Mouse (Mus musculus) adrenal gland (tissue): Measurements from ENCODE around the gene Wnt1.

Source experiments
- intact Hi-C: fragments of 180-260 bp; cut with DNase I; formaldehyde crosslinking; loops from one replicate; pipeline ENCODE4 v1.15.1; 2025

Gene Wnt1

GRCm38 (mm10) chr15:98833281-98833680 lies 43.6 kb downstream of the Wnt1 start:
- intact Hi-C loops, result loop anchor here (5.0 kb wide), 1 partner anchor 34 kb away; no protein-coding TSS in a partner anchor

GRCm38 (mm10) chr15:98834059-98834458 lies 44.4 kb downstream of the Wnt1 start:
- intact Hi-C loops, result loop anchor here (5.0 kb wide), 1 partner anchor 33 kb away; no protein-coding TSS in a partner anchor

- intact Hi-C loops, result no loop called here
Measured at GRCm38 (mm10) chr15:98835291-98835690, 45.6 kb downstream of the Wnt1 start.

GRCm38 (mm10) chr15:98837006-98837742 lies 47.5 kb downstream of the Wnt1 start:
- intact Hi-C loops, result no loop called here

GRCm38 (mm10) chr15:98837743-98838103 lies 48.1 kb downstream of the Wnt1 start:
- intact Hi-C loops, result no loop called here

GRCm38 (mm10) chr15:98839161-98839560 lies 49.5 kb downstream of the Wnt1 start:
- intact Hi-C loops, result no loop called here

- intact Hi-C loops, result no loop called here
Measured at GRCm38 (mm10) chr15:98839671-98840585, 50.3 kb downstream of the Wnt1 start.
